Mouse (Mus musculus) kidney, embryonic 16.5 days (tissue): ENCODE measurements around the gene Nav2. TPM values are rescaled to one million over a fixed set of nuclear protein-coding genes. Genes with fewer than 3 reads are reported as not detected.

Source experiments
- ATAC-seq: fragments of 200-750 bp; cut with Nextera tagmentation; 2 replicates; pipeline ENCODE4 v1.8.0; 2017; ENCODE audit warnings: moderate TSS enrichment; ENCODE audit not compliant: low FRiP score, low TSS enrichment
- H3K27ac ChIP-seq: fragments of 300-500 bp; sonication (generic); 2 replicates; pipeline ENCODE4 v1.5.1; 2014; ENCODE audit warnings: low read length
- H3K27me3 ChIP-seq: fragments of 300-500 bp; sonication (generic); 2 replicates; pipeline ENCODE4 v1.6.1; 2014; ENCODE audit warnings: low read length, control low read depth, mixed read lengths; ENCODE audit not compliant: insufficient read depth
- H3K36me3 ChIP-seq: fragments of 300-500 bp; sonication (generic); 2 replicates; pipeline ENCODE4 v1.6.1; 2014; ENCODE audit warnings: low read length, control low read depth, mixed read lengths; ENCODE audit not compliant: insufficient read depth
- H3K4me1 ChIP-seq: fragments of 300-500 bp; sonication (generic); 2 replicates; pipeline ENCODE4 v1.6.1; 2014; ENCODE audit warnings: low read length, control low read depth, mixed read lengths; ENCODE audit not compliant: insufficient read depth
- H3K4me2 ChIP-seq: fragments of 300-500 bp; sonication (generic); replicated peaks from 2 replicates; pipeline ENCODE4 v1.6.1; 2014; ENCODE audit warnings: low read depth, low read length
- H3K4me3 ChIP-seq: fragments of 300-500 bp; sonication (generic); 2 replicates; pipeline ENCODE4 v1.5.1; 2014; ENCODE audit warnings: mild to moderate bottlenecking, low read length
- H3K9ac ChIP-seq: fragments of 300-500 bp; sonication (generic); replicated peaks from 2 replicates; pipeline ENCODE4 v1.6.1; 2014; ENCODE audit warnings: low read length
- H3K9me3 ChIP-seq: fragments of 300-500 bp; sonication (generic); 2 replicates; pipeline ENCODE4 v1.6.1; 2016; ENCODE audit warnings: low read length, control low read depth
- whole genome bisulfite sequencing: fragments of 180-500 bp; shearing (Covaris S2); extraction: QIAGEN DNeasy Blood & Tissue Kit; methylation state at CpG from one replicate; pipeline ENCODE4 v1.1.7; 2014; 5-methylcytosine and 5-hydroxymethylcytosine counted together
- polyA plus RNA-seq: library from polyadenylated mRNA; unstranded; fragments of >200 nt; fragmentation: Nextera tagmentation; extraction: Ambion mirVana; gene quantifications from 2 replicates; pipeline ENCODE4 v1.2.1, GENCODE M21; 2015

The Nav2 gene
- polyA plus RNA-seq, 1 experiment from 2014 or later, result 22.6 TPM

DNA sequence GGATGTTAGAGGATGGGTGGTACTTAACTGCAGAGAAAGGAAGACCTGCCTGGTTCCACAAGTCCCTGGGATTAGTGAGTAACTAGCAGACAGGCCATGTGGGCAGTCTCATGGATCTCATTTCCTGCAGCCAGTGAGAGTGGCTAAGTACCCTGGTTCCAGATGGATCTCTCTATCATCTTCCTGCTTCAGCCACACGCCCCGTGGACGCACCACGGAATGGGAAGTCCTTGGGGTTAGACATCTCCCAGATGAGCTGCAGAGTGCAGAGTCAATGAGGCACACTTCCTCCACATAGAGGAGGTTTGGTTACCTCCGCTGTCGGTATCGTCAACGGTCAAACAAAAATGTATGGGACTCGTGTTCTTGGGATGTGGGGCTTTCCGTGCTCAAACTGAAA is 15.1 kb downstream of the Nav2 start:
- Histone ChIP-seq H3K4me3 (no peak overlapping the region), H3K4me1 (peaks cover 14% of the 10 kb centered on the region; the same call in 1 of the 2 replicates), H3K9me3 (no peaks in the 10 kb centered on the region), H3K36me3 (no peaks in the 10 kb centered on the region), H3K4me2 (no peak overlapping the region), H3K27me3 (peaks cover 2% of the 10 kb centered on the region; the same call in 1 of the 2 replicates), H3K9ac (no peak overlapping the region), H3K27ac (no peak overlapping the region)
- ATAC-seq, result 0 out of 2 replicates have a peak, but pooled peaks have one; percentile 24
- 23% methylated on average over 10 of the region's 10 CpGs for WGBS

DNA sequence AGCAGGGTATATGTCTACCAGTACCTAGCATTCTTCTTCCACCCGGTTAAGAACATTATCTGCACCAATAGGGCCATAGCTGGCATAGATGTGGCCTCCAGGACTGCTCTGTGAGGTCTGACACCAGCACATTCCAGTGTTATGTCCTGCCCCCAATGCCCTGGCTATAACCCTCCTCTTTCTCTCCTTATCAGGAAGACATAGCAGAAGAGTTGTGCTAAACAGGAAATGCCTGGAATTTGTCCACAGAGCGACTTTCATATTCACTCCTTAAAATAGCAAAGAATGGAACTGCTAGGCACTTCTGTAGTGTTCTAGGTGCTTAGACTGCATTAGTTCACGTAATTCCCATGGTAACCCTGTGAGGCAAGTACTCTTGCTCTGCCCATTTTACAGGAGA is 16.7 kb downstream of the Nav2 start:
- Histone ChIP-seq H3K36me3 (no peaks in the 10 kb centered on the region), H3K9me3 (no peaks in the 10 kb centered on the region), H3K4me1 (peaks cover 14% of the 10 kb centered on the region; the same call in 1 of the 2 replicates), H3K4me2 (no peak overlapping the region), H3K4me3 (no peak overlapping the region), H3K9ac (no peak overlapping the region), H3K27me3 (no peaks in the 10 kb centered on the region), H3K27ac (no peak overlapping the region)
- 76% methylated on average over 3 of the region's 3 CpGs for WGBS
- ATAC-seq, result peak; percentile 27; the same call in 1 of the 2 replicates

DNA sequence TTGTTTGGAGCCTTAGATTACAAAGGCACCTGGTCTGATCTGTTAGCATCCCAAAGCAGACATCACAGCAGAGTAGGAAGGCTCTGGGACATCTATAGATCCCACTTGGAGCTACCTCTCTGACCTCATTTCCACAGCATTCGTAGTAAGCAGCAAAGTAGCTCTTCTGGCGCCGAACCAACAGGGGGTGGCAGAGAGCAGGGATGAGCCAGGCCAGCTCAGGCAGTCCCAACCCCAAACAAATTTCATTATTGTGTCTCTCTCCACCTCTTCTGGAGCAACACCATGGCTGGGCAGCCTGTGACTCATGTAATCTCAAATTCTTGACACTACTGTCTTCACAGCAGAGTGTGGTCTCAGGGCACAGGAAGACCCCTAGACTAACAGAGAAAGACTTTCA is 19.8 kb downstream of the Nav2 start:
- Histone ChIP-seq H3K4me2 (no peak overlapping the region), H3K4me3 (no peak overlapping the region), H3K9me3 (no peaks in the 10 kb centered on the region), H3K27ac (no peak overlapping the region), H3K9ac (no peak overlapping the region), H3K36me3 (no peaks in the 10 kb centered on the region), H3K4me1 (peaks cover 9% of the 10 kb centered on the region; the same call in 1 of the 2 replicates), H3K27me3 (no peaks in the 10 kb centered on the region)
- ATAC-seq, result no peak
- WGBS, result 17% methylated on average over 3 of the region's 3 CpGs

DNA sequence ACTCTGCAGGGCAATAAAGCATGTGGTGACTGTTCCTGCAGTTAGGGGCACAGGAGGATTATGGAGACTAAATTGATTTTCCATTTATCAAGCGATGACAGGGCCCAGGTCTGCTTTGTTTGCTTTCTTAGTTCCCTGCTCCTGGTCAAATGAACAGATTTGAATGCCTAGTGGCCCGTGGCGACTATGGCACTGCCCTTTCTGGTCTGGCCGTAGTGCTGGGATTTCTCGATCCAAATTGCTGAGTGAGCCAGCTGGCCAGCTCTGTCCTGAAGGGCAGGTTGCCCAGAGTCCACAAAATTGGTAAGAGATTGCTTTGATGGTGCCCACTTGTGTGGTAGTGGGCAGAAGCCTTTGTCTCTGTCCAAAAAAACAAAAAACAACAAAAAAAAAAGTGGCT is 21.9 kb downstream of the Nav2 start:
- no peak overlapping the region for H3K4me3 ChIP-seq

DNA sequence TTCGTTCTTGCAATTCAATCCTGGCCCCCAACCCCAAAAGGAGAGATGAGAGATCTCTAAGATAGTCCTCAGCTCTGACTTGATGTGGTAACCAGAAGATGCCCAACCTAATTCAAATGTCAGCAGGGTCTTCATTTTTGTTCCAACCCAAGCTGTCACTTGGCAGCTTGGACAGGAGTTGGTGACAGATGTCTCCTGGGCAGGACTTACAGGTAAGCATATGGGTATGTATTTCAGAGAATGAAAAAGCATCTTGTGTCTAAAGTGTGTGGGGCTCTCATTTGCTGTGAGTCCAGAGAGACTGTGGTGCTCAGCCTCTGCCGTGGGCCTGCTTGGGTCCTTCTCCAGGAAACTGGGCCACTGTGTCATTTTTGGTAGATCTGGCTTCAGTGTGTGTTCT is 23.6 kb downstream of the Nav2 start:
- Histone ChIP-seq H3K27me3 (no peaks in the 10 kb centered on the region), H3K4me2 (no peak overlapping the region), H3K4me3 (no peak overlapping the region), H3K4me1 (no peaks in the 10 kb centered on the region), H3K27ac (no peak overlapping the region), H3K36me3 (no peaks in the 10 kb centered on the region), H3K9me3 (no peaks in the 10 kb centered on the region), H3K9ac (no peak overlapping the region)
- WGBS, result 70% methylated on average over 2 of the region's 2 CpGs
- no peak for ATAC-seq

More for the DNA sequence above, 21.9 kb downstream of the Nav2 start:
- Histone ChIP-seq H3K36me3 (no peaks in the 10 kb centered on the region), H3K4me1 (peaks cover 2% of the 10 kb centered on the region; the same call in 1 of the 2 replicates), H3K9ac (no peak overlapping the region), H3K27me3 (no peaks in the 10 kb centered on the region), H3K4me2 (no peak overlapping the region), H3K27ac (no peak overlapping the region), H3K9me3 (no peaks in the 10 kb centered on the region)
- ATAC-seq, result no peak
- 33% methylated on average over 5 of the region's 5 CpGs for WGBS

DNA sequence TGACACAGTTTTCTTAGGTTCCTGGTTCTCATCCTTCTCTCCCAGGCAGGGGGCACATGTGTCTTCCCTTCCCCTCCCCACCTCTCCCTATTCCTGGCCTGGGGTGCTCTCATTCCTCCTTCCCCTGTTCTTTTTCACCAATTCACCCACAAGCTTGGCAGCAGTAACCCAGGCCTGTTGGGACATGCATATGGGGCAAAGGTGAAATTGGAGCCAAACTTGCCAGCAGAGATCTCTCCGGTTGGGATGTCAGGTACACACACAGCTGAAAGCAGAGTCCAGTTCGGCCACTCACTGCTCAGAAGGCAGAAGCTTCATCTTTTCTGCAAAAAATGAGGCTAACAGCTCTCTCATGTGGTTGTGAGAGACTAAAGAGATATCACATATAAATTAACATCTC is 26.3 kb downstream of the Nav2 start:
- H3K27me3 ChIP-seq, result no peaks in the 10 kb centered on the region
- WGBS, result 74% methylated on average over 2 of the region's 2 CpGs

DNA sequence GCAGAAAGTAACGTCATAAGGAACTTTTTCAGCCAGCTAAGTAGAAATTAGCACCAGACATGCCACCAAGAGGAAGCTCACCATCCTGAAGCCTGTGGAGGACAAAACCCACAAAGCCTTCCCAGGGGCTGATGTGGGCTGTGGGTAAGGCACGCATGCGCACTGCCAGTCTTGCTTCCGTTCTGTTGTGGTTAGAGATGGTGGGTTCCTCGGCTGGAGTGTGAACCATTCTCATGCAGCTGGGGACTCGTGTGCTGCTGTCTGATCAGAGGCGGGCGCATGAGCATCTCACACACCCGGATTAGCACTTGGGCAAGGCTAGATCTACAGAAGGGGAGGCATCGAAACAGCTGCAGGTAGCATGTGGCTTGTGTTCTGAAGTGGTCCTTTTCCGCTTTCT is 29.0 kb downstream of the Nav2 start:
- Histone ChIP-seq H3K27ac (no peak overlapping the region), H3K4me2 (no peak overlapping the region), H3K36me3 (no peaks in the 10 kb centered on the region), H3K4me3 (no peak overlapping the region), H3K4me1 (no peaks in the 10 kb centered on the region), H3K9ac (no peak overlapping the region), H3K27me3 (no peaks in the 10 kb centered on the region), H3K9me3 (no peaks in the 10 kb centered on the region)
- 84% methylated on average over 11 of the region's 11 CpGs for WGBS
- ATAC-seq, result no peak

More for the DNA sequence above, 26.3 kb downstream of the Nav2 start:
- ATAC-seq, result no peak
- Histone ChIP-seq H3K9ac (no peak overlapping the region), H3K27ac (no peak overlapping the region), H3K4me1 (no peaks in the 10 kb centered on the region), H3K4me2 (no peak overlapping the region), H3K36me3 (no peaks in the 10 kb centered on the region), H3K4me3 (no peak overlapping the region), H3K9me3 (no peaks in the 10 kb centered on the region)

DNA sequence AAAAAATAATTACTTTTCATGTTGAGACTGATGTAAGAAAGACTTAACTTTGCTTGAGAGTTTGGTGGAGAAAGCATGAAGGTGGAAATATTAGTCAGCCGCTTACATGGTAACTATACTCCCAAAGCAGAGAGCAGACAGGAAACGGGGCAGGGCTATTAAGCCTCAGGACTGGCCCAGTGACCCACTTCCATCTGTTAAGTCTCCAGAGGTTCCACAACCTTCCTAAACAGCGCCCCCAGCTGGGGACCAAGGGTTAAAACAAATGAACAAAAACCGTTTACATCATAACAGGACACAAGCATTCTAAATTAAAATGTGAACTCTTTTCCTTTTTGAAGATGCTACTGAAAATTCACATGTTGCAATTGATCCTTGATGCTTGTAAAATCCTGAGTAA is 29.7 kb downstream of the Nav2 start:
- Histone ChIP-seq H3K4me1 (no peaks in the 10 kb centered on the region), H3K4me3 (no peak overlapping the region), H3K27me3 (no peaks in the 10 kb centered on the region), H3K36me3 (no peaks in the 10 kb centered on the region), H3K27ac (no peak overlapping the region), H3K9me3 (no peaks in the 10 kb centered on the region), H3K9ac (no peak overlapping the region), H3K4me2 (no peak overlapping the region)
- ATAC-seq, result no peak
- WGBS, result 35% methylated on average over 4 of the region's 4 CpGs

DNA sequence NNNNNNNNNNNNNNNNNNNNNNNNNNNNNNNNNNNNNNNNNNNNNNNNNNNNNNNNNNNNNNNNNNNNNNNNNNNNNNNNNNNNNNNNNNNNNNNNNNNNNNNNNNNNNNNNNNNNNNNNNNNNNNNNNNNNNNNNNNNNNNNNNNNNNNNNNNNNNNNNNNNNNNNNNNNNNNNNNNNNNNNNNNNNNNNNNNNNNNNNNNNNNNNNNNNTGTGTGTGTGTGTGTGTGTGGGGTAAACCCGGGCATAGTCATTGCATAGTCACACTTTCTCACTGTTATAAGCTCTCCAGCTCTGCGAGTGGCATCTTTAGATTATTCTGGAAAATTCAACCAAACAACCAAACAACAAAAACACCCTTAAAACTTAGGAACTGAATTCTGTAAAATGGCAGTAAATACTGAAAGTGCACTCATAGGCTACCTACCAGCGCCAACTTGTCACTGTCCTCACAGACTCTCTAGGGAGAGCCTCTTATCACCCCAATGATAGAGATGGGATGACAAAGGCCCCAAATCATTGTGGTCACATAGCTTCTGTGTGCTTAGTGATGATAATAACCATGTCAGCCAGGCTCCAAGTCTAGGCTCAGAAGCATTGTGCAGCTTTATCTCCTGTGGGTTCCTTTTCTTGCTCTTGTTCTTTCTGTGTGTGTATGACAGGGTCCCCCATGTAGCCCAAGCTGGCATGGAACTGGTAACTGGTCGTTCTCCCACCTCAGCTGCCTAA is 40.0 kb downstream of the Nav2 start:
- Histone ChIP-seq H3K9me3 (no peaks in the 10 kb centered on the region), H3K4me1 (no peaks in the 10 kb centered on the region), H3K4me2 (no peak overlapping the region), H3K4me3 (no peak overlapping the region), H3K27me3 (no peaks in the 10 kb centered on the region), H3K36me3 (no peaks in the 10 kb centered on the region), H3K27ac (no peak overlapping the region), H3K9ac (no peak overlapping the region)
- WGBS, result 85% methylated on average over 4 of the region's 4 CpGs
- no peak for ATAC-seq

DNA sequence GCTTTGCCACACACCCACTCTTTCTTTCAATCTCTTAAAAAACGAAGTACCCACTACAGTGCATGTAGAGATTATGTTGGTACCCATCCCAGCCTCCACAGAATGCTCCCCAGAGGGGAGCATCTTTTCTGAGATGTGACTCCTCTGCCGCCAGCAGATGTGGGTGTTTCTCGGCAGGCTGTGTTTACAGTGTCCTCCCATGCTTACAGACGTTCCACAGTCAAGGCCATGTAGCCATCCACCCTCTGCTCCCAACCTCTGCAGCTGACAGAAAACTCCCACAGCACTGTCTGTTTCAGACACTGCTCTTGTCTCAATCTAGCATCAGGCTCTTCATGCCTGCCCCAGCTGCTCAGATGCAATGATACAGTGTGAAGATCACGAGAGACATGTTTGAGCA is 46.0 kb downstream of the Nav2 start:
- Histone ChIP-seq H3K9ac (no peak overlapping the region), H3K4me3 (no peak overlapping the region), H3K27me3 (peaks cover 20% of the 10 kb centered on the region), H3K9me3 (no peaks in the 10 kb centered on the region), H3K36me3 (no peaks in the 10 kb centered on the region), H3K4me2 (no peak overlapping the region), H3K4me1 (peaks cover 5% of the 10 kb centered on the region; the same call in 1 of the 2 replicates), H3K27ac (no peak overlapping the region)
- no peak for ATAC-seq
- 61% methylated on average over 5 of the region's 5 CpGs for WGBS
